17 mouse cellular contexts compared by ENCODE assay signal in genomic region chr11:51840657-51841056, GRCm38 (mm10). TPM values are rescaled to one million over a fixed set of nuclear protein-coding genes. Genes with fewer than 3 reads are reported as not detected.
DNase-seq lines count a peak whose midpoint lies in the region; ATAC-seq and TF ChIP-seq lines count a peak whose summit lies in the region.
"Had no signal": no experiment of that assay in that cellular context is flagged by ENCODE, and none has a peak within 500 bp of the region (broad histone marks: within the 10 kb centered on the region; RNA-seq: fewer than 3 reads in every experiment).

No protein-coding gene starts in this region.

- WGBS in intestine, embryonic 15.5 days, result 69% methylated on average over 9 of the region's 9 CpGs
- 20% methylated on average over 9 of the region's 9 CpGs for WGBS in liver, embryonic 15.5 days (ENCODE audit: insufficient replicate concordance)

- ATAC-seq in intestine, embryonic 15.5 days, result no peak
- ATAC-seq in liver, embryonic 15.5 days (ENCODE audit: insufficient read depth), result peak; percentile 86
- ATAC-seq: forebrain, embryonic 16.5 days had no signal

- no peak overlapping the region for H3K9ac ChIP-seq in CH12.LX (ENCODE audit: insufficient read depth, low read depth)
- H3K9ac ChIP-seq in intestine, embryonic 15.5 days, result no peak overlapping the region
- H3K9ac ChIP-seq in liver, embryonic 15.5 days, result peak overlapping the region; percentile 57
- H3K9ac ChIP-seq: limb, embryonic 12.5 days; neural tube, embryonic 13.5 days had no signal

- peaks cover 6% of the 10 kb centered on the region for H3K9me3 ChIP-seq in CH12.LX (replicated peaks; ENCODE audit: low read length)
- H3K9me3 ChIP-seq in intestine, embryonic 15.5 days, result no peaks in the 10 kb centered on the region
- H3K9me3 ChIP-seq in liver, embryonic 15.5 days (replicated peaks), result no peaks in the 10 kb centered on the region
- H3K9me3 ChIP-seq: limb, embryonic 12.5 days; neural tube, embryonic 13.5 days had no signal

- H3K27me3 ChIP-seq in CH12.LX (replicated peaks), result no peaks in the 10 kb centered on the region
- no peaks in the 10 kb centered on the region for H3K27me3 ChIP-seq in intestine, embryonic 15.5 days (replicated peaks)
- no peaks in the 10 kb centered on the region for H3K27me3 ChIP-seq in liver, embryonic 15.5 days
- H3K27me3 ChIP-seq: limb, embryonic 12.5 days; neural tube, embryonic 13.5 days had no signal

- DNase-seq in gastrocnemius, adult 2 months, result no peak
- no peak for DNase-seq in gastrocnemius, adult 18-20 months (ENCODE audit: low spot score)
- DNase-seq in CH12.LX (ENCODE audit: extremely low read depth), result no peak
- no peak for DNase-seq in heart, postnatal 10 days
- no peak for DNase-seq in left cerebral cortex, postnatal 4 days
- no peak for DNase-seq in urinary bladder, adult 18-20 months (ENCODE audit: low spot score in 2 of 2)
- DNase-seq: adrenal gland, adult 8-10 months; cerebellum, adult 9-10 months; lung, postnatal 14 days; right cerebral cortex, postnatal 14 days; thymus, adult 18-20 months had no signal

- dilution Hi-C loops in CH12.LX (cut with MboI; ENCODE audit: extremely low pct_ligation_motif_present, extremely low pct_unique_long_range_greater_than_20kb, low sequenced_read_pairs), result no loop called here

- peaks cover 59% of the 10 kb centered on the region for H3K79me2 ChIP-seq in CH12.LX (replicated peaks; ENCODE audit: control insufficient read depth, extremely low read depth, insufficient read depth, poor library complexity, severe bottlenecking)

- in situ Hi-C loops in CH12.LX (cut with MboI; ENCODE audit: low pct_ligation_motif_present, low pct_unique_long_range_greater_than_20kb, low sequenced_read_pairs), result no loop called here

- H3K27ac ChIP-seq in gastrocnemius, adult 2 months, result peak overlapping the region; percentile 10; the same call in 1 of the 2 replicates
- peak overlapping the region; percentile 66 for H3K27ac ChIP-seq in CH12.LX (ENCODE audit: insufficient read depth, low read depth)
- H3K27ac ChIP-seq in intestine, embryonic 15.5 days, result peak overlapping the region; percentile 41; the same call in 1 of the 2 replicates
- H3K27ac ChIP-seq in liver, embryonic 15.5 days (replicated peaks), result peak overlapping the region; percentile 90
- H3K27ac ChIP-seq: limb, embryonic 12.5 days; neural tube, embryonic 13.5 days had no signal

- TF ChIP-seq POLR2A in CH12.LX (IDR thresholded peaks at IDR 0.05; ENCODE audit: low read depth, low read length), result no peak

- H3K4me3 ChIP-seq in gastrocnemius, adult 2 months, result no peak overlapping the region
- no peak overlapping the region for H3K4me3 ChIP-seq in CH12.LX (replicated peaks in 1 of 3; ENCODE audit: low read depth in 2 of 3, low read length in 2 of 3, poor library complexity in 1 of 3)
- H3K4me3 ChIP-seq in intestine, embryonic 15.5 days (replicated peaks), result no peak overlapping the region
- H3K4me3 ChIP-seq in liver, embryonic 15.5 days (replicated peaks), result peak overlapping the region; percentile 24
- H3K4me3 ChIP-seq: limb, embryonic 12.5 days; neural tube, embryonic 13.5 days had no signal

- peaks cover 68 to 98% of the 10 kb centered on the region in 2 experiments for H3K4me1 ChIP-seq in CH12.LX (ENCODE audit: control insufficient read depth in 1 of 2, insufficient read depth in 2 of 2)
- peaks cover 14% of the 10 kb centered on the region; the same call in 1 of the 2 replicates for H3K4me1 ChIP-seq in intestine, embryonic 15.5 days (replicated peaks)
- peaks cover 71% of the 10 kb centered on the region for H3K4me1 ChIP-seq in liver, embryonic 15.5 days (replicated peaks)
- H3K4me1 ChIP-seq: limb, embryonic 12.5 days; neural tube, embryonic 13.5 days had no signal

- TF ChIP-seq CTCF in gastrocnemius, adult 2 months (IDR thresholded peaks at IDR 0.05), result no peak
- TF ChIP-seq CTCF in CH12.LX (conservative IDR thresholded peaks at IDR 0.05 in 1 of 2, IDR thresholded peaks at IDR 0.05 in 1 of 2; ENCODE audit: low read depth in 2 of 2, low read length in 2 of 2), result no peak

- no peak for TF ChIP-seq RAD21 in CH12.LX (IDR thresholded peaks at IDR 0.05; ENCODE audit: low read depth, low read length)

- no peak for TF ChIP-seq EP300 in CH12.LX (IDR thresholded peaks at IDR 0.05; ENCODE audit: low read length)

- no peak overlapping the region for H3K4me2 ChIP-seq in CH12.LX (ENCODE audit: insufficient read depth, low read depth, poor library complexity, severe bottlenecking)
- no peak overlapping the region for H3K4me2 ChIP-seq in intestine, embryonic 15.5 days (replicated peaks)
- H3K4me2 ChIP-seq in liver, embryonic 15.5 days, result peak overlapping the region; percentile 64
- H3K4me2 ChIP-seq: limb, embryonic 12.5 days; midbrain, embryonic 11.5 days; neural tube, embryonic 13.5 days had no signal

- peaks cover 50 to 80% of the 10 kb centered on the region in 2 experiments for H3K36me3 ChIP-seq in CH12.LX (replicated peaks in 1 of 2; ENCODE audit: control insufficient read depth in 1 of 2, insufficient read depth in 1 of 2, low read length in 1 of 2)
- H3K36me3 ChIP-seq in intestine, embryonic 15.5 days, result no peaks in the 10 kb centered on the region
- H3K36me3 ChIP-seq in liver, embryonic 15.5 days (replicated peaks), result no peaks in the 10 kb centered on the region
- H3K36me3 ChIP-seq: limb, embryonic 12.5 days; neural tube, embryonic 13.5 days had no signal

- intact Hi-C loops in gastrocnemius, adult 2 months (cut with DNase I), result no loop called here
- intact Hi-C loops in heart, postnatal 10 days (cut with DNase I), result no loop called here
- intact Hi-C loops in left cerebral cortex, postnatal 4 days (cut with DNase I), result no loop called here

TF ChIP-seq in CH12.LX, 34 proteins besides CTCF, POLR2A, EP300 and RAD21:
- no peak for TF ChIP-seq NRF1 (IDR thresholded peaks at IDR 0.05; ENCODE audit: low read depth, low read length)
- TF ChIP-seq JUND (conservative IDR thresholded peaks at IDR 0.05; ENCODE audit: low read depth, low read length), result no peak
- no peak for TF ChIP-seq RCOR1 (conservative IDR thresholded peaks at IDR 0.05; ENCODE audit: low read depth, low read length)
- TF ChIP-seq ZNF384 (IDR thresholded peaks at IDR 0.05; ENCODE audit: low read depth, low read length), result no peak
- no peak for TF ChIP-seq ELF1 (IDR thresholded peaks at IDR 0.05; ENCODE audit: low read depth, low read length)
- no peak for TF ChIP-seq ZC3H11A (IDR thresholded peaks at IDR 0.05; ENCODE audit: low read depth, low read length)
- no peak for TF ChIP-seq GABPA (IDR thresholded peaks at IDR 0.05; ENCODE audit: insufficient replicate concordance, low read depth, low read length)
- no peak for TF ChIP-seq ZKSCAN1 (IDR thresholded peaks at IDR 0.05; ENCODE audit: borderline replicate concordance, low read depth, low read length)
- TF ChIP-seq UBTF (IDR thresholded peaks at IDR 0.05; ENCODE audit: low read depth, low read length), result no peak
- no peak for TF ChIP-seq IRF4 (IDR thresholded peaks at IDR 0.05; ENCODE audit: low read depth, low read length)
- TF ChIP-seq ZMIZ1 (IDR thresholded peaks at IDR 0.05; ENCODE audit: low read depth, low read length), result no peak

RNA-seq across cellular contexts. Expression of gene Jade2, which starts 16.8 kb away (rescaled TPM):
- total RNA-seq in gastrocnemius, adult 2 months (2021), result 1 to 10 TPM; 7.8 to 7.9 TPM
- total RNA-seq in gastrocnemius, adult 18-20 months (2021), result 1 to 10 TPM; 6.5 to 9.4 TPM
- 51.4 and 58.2 TPM in 2 replicates for total RNA-seq in CH12.LX (2012; rRNA removed)
- 21.9 and 25.6 TPM in 2 replicates for total RNA-seq in CH12.LX (2014; rRNA removed)
- 50.3 and 60.1 TPM in 2 replicates for polyA plus RNA-seq in CH12.LX (2012; ENCODE audit: insufficient read length, low read depth)
- 1.3 and 1.4 TPM in 2 replicates for polyA plus RNA-seq in intestine, embryonic 15.5 days (2015; fragmentation: Nextera tagmentation; extraction: Ambion mirVana)
- 0.69 and 0.83 TPM in 2 replicates for polyA plus RNA-seq in liver, embryonic 15.5 days (2015; fragmentation: Nextera tagmentation; extraction: Ambion mirVana)
- 1 to 10 TPM; 3.5 to 6.6 TPM for total RNA-seq in heart, postnatal 10 days (2021)
- 1 to 10 TPM; 2.5 to 3.0 TPM for total RNA-seq in left cerebral cortex, postnatal 4 days (2021)

Comparison
In these comparisons a context has a peak if more than half of its experiments do, and no peak if none do; other contexts are left out.
1. H3K27ac ChIP-seq: peak in every context shown above with its lines; median percentile 90 in liver, embryonic 15.5 days; 66 in CH12.LX; 41 in intestine, embryonic 15.5 days; 10 in gastrocnemius, adult 2 months.